Mouse (Mus musculus): ENCODE results near the gene Pigq.
A peak's percentile ranks its signal among the peaks of the same experiment; 100 is the strongest.

Gene Pigq

DNA sequence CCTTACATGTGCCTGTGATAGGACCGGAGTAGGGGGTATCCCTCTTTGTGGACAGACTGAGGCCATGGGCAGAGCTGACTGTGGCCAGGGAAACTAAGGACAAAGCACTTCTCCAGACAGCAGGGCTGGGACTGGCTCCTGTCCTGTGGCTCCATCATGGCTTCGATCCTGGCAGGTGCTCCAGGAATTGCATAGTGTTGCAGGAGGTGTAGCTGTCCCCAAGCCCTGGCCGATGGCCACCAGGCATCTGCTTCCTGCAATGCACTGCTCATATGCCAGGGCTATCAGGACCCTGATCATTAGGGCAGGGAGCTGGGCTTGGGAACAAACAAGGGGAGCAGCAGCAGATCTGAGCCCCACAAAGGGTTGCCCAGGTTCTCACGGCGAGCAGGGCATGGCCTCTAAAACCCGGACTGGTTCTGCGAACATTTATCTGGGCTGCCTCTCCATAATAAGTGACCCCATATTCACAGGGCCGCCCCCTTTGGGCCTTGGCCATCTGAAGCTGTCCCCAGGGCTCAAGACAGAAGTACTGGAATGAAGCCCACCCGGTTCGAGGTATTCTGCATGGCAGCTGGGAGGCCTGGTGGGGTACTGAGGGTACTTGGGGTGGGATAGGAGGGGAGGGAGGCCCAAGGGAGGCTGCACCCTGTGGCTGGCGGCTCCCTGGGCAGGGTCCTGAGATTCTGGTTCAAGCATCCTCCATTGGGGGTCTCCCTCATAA, 14.2 kb upstream of the Pigq start:
- no peak for DNase-seq (ENCODE audit: low read depth, low spot score)

DNA sequence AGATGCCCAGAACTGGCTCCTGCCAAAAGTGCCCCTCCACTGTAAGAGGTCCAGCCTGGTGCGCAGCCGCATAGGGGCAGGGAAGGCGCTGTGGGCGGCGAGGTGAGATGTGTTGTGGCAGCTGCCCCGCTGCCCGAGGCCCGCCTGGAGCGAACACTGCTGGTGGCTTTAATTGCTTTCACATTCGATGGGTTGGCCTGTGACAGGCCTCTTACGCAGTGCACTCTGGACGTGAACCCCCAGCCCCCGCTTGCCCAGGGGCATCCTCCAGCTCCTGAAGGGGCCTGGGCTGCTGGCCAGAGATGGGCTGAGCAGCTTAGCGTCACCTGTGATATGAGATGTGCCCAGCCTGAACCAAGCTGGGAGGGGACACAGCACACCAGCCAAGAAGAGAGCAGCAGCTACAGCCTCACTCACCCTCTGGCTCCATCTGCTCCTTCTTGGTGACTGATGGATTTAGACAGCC, 12.9 kb upstream of the Pigq start:
- no peak for DNase-seq (ENCODE audit: low read depth, low spot score)

DNA sequence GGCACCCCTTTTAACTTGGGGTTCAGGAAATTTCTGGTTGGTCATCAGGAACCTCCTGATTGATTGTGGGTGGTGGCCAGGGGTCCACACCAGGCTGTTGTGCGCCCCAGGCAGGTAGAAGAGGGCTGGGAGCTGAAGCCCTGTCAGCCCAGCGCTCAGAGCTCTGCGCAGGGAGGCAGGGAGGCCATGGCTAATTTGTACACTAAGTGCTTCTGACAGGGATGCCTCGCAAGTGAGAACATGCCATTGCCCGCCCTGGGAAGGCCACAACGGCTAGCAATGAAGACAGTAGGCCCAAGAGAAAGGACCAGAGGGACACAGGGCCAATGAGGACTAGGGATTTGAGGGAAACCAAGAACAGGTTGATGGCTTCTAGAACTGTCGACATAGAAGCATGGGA, 11.9 kb upstream of the Pigq start:
- DNase-seq (ENCODE audit: low read depth, low spot score) = no peak

DNA sequence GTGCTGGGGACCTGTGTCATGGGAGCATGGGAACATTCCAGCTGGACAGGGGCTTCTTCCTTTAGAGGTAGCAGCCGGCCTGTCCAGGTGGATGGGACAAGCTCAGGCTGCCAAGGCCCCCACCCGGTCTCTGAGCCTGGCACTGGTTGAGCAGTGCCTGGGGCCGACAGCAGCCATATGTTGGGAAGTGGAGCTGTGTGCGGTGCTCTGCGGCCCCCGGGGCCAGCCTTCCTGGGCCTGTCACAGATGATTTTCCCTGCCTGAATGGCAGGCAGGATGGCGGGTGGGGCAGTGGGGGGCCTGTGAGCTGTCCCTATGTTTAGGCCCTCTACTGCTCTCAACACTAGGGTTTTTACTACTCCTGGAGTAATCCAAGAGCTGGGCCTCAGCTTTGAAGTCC, 11.5 kb upstream of the Pigq start:
- DNase-seq (ENCODE audit: low read depth, low spot score) = no peak

DNA sequence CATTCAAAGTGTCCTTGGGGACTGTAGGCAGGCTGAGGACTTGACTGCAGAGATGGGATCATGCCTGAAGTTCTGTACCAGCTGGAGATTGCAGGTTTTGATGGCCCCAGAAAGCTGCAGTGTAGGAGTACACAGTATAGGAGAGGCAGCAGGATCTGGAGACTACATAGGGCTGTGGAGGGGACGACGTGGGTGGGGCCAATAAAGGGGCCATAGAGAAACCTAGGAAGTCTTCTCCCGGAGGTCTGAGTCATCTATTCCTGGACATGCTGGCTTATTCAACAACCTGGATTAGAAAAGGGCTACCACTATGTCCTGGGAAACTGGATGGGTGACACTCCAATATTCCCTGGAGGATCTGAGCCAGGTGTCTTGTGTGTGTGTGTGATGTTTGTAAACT, 11.0 kb upstream of the Pigq start:
- DNase-seq (ENCODE audit: low read depth, low spot score) = no peak

DNA sequence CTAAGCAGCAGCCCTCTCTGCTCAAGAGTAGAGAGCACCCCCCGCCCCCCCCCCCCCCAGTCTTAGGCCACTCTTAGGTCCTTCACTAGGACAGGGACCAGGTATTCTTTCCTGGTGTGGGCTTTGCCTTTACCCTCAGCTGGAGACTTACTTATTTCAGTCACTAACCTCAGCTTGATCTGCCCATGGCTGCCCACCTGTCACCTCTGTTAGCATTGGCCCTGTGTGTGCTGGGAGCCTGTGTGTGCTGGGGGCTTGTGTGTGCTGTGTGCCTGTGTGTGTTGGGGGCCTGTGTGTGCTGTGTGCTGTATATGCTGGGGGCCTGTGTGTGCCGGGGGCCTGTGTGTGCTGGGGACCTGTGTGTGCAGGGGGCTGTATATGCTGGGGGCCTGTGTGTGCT, 9.9 kb upstream of the Pigq start:
- DNase-seq (ENCODE audit: low read depth, low spot score) = no peak

DNA sequence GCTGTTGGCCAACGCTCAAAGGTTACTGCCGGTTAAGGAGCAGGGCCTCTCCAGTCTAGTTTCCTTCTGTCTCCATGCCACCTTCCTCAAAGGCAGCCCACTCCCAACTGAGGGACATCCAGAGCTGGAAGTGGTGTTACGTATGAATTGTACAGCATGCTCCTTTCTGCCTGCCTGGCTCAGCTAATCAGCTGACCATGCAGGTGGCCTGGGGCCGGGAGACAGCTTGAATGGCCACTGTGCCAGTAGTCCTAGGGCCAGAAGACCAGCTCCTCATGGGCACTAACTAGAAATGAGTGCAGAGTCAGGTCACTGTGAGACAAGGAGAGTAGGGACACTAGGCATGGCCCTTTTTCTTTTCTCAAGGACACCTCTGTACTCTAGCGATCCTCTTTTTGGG, 8.4 kb upstream of the Pigq start:
- no peak for DNase-seq (ENCODE audit: low read depth, low spot score)

DNA sequence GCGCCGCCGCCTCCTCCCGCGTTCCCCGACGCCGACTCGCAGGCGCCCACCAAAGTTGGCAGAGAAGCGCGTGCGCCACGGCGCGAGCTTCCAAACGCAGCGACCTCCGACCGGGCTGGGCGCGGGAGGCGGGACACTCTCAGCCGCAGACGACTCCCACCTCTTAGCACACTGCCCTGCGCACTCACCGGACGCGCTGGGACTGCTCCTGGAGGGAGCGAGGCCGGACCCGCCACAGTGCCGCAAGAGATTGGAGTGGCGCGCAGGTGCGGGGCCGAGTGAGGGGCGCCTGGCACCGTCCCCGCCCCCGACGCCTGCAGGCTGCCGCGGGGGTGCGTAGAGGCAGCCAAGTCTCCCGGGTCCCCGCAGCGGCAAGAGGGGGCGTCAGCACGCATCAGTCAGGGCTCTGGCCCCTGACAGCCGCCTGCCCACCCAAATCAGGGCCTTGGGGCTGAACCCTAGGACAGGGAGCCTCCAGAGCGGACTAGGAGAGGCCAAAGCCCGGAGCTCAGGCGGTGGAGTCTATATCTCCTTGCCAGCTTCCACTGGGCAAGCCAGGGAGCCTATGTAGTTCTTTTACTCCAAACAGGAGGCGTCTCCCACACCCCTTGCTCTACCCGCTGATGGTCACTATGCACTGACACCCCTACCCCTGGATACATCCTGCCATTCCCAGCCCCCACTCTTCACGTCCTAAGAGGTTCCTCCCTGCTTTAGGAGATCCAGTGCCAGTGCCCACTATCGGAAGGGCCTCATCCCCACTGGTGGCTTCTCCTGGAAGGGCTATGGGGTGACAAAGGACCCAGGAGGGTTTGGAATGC, 7.3 kb upstream of the Pigq start, which contains the start of gene A930017K11Rik:
Gene A930017K11Rik (minus strand): TSS at position 763 of the 821 bp plus-strand sequence.
- no peak for DNase-seq (ENCODE audit: low read depth, low spot score)

DNA sequence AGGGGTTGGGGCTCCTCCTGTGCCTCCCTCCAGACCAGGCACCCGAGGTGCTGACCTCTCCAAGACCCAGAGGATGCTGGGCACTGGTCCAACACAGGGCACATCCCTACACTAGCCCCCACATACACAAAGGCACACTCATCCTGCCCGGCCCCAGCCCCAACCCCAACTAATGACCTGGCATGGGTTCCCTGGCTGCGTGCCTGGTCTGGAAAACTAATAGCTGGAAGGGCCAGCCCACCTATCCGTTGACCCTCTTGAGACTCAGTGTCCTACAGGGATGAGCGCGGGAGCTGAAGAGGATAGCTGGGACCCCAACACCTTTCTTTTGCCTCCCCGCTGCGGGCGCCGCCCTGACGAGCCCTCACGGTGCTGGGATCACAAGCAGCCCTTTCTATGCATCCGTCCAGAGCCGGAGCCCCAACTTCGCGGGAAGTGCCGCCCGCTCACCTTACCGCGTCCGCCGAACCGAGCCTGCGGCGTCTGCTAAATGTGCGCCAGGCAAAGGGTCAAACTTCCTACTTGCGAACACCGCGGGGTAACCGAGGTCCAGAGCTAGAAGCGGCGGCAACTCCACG, 6.6 kb upstream of the Pigq start:
- DNase-seq (ENCODE audit: low read depth, low spot score) = no peak

DNA sequence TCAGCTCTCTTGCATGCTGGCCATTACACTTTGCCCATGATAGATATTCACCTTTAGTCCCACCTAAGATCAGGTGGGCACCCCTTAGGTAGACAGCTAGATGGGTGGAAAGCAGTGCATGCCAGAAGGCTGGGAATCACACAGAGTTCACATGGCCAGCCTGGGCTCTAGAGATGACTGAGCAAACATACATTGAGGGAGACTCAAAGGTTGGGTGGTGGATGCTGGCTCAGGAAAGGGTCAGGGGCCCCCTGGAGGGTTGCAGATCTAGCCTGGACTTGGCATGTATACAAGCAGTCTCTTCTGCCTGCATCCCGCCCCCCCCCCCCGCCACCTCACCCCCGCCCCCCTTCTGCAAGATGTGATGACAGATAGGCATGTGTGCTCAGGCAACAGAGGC, 6.0 kb upstream of the Pigq start:
- DNase-seq (ENCODE audit: low read depth, low spot score) = no peak

DNA sequence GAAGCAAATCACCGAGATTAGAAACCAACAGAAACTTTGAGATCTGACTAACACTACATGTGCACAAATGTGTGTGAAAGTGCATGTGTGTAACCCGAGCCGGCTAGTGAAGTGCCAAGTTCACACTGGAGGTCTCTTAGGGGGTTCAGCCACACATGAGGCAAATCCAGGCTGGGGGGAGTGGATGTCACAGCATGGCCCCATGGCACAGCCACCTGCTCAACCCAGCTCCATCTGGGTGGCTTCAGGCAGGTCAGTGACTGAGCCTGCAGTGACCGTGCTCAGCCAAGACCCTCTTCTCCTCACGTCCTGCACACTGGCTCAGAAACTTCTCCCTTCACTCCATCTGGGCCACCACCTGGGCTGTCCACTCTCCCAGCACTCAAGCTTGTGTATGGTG, 5.2 kb upstream of the Pigq start:
- no peak for DNase-seq (ENCODE audit: low read depth, low spot score)

DNA sequence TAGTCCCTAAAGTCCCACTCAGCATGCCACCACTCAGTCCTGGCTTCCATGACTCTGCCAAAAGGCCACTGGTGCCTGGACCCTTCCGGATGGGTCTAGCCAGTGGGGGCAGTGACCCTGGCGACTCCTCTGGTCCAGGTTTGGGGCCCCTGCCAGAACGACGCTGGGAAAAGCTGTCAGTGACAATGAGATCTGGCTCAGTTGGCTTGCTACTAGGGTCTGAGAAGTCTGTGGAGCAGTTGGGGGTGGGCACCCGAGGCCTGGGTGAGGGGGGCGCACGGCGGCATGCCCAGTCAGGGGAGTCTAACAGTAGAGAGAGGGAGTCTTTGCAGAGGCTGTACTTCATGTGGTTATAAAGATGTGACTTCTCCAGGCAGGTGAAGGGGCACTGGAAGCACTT, 3.3 kb upstream of the Pigq start:
- no peak for DNase-seq (ENCODE audit: low read depth, low spot score)

DNA sequence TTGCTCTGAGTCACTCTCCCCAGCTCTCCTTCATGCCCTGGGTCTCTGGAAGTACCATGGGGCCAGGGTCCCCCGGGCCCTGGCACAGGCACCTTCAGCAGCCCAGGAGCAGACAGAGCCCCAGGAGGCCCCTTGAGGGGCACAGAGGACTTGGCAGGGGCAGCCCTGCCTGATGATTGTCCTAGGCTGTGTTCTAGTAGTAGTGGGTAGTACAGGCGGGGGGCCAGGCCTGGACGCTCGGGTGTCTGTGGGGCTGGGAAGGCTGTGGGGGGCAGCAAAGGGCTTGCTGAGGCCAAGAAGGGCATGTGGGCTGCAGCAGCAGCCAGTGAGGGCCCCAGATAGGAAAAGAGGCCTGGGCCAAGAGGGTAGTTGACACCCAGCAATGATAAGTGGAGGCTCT, 2.8 kb upstream of the Pigq start:
- DNase-seq (ENCODE audit: low read depth, low spot score) = no peak

DNA sequence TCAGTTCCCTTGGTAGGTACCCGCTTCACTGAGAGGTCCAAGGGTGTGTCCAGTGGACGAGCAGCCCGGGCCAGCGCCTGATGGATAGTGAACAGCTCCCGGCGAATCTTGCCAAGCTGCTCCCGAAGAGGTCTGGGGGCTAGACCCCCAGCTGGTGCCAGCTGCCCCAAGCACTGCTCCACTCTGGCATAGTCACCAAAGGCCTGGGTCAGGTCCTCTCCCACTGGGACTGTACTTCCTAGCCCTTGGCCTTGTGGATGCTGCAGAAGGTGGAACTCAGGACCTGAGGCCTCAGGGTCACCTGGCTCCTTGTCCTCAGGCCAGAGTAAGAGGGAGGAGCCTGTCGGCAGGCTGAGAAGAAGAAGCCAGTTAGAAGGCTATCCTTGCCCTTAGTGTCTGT, 2.2 kb upstream of the Pigq start:
- no peak for DNase-seq (ENCODE audit: low read depth, low spot score)

DNA sequence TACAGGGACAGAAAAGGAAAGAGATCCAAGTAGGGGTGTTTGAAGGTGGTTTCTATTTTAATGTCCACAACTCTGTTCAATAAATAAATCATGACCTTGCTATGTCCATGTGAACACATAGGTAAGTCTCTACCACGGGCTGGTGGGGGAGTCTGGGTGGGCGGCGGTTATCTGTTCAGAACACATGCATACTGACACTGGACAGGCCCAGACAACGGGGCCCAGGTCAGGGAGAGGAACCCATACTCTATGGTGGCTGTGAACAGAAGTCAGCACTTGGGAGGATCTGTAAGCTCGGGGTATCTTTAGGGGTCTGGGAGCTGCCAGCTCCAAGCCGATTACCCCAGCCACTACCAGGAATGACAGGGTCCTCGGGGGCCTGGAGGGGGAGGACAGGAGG, 1.6 kb upstream of the Pigq start:
- no peak for DNase-seq (ENCODE audit: low read depth, low spot score)

DNA sequence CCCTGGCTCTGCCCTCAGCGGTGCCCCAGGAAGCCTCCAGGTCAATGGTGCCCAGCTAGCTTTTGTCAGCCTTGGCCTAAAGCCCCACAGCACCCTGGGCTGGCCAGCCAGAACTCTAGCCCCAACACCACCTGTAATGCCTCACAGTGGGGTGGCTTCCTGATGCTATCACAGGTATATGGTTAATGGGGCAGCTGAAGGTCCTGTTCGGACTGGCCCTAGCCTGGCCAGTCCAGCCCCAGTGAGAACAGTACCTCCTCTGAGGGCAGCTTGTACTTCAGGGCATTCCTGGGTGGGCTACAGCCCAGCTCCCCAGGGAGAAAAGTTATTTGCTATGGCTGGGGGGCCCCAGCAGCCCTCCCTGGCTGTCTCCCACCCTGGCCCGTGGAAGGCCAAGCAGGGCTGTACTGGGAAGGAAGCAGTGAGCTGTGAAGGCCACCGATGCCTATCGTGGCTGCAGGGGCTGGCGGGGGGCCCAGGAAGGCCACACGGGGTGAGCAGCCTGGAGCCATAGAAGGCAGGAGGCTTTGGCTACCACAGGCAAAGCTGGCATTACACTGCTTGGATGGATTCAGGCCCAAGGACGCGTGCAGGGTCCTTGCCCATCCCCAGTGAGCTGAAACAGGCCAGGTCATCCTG, 900 bp upstream of the Pigq start:
- DNase-seq (ENCODE audit: low read depth, low spot score) = no peak

DNA sequence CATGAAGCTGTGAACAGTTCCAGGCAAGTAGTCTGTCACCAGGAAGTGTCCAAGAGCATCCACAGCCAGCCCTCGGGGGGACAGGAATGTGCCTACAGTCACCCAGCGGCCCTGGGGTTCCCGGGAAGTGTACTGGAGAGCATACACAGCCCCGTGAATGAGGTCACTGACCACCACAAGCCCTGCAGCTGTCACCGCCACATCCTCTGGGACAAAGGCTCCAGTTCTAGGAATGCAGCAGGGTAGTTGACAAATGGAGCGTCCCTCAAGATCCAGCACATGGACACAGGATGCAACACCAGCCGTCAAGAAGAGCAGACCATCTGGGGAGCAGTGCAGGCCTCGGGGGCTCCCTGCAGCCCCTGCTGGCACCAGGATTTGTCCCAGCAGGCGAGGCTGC, 967 bp downstream of the Pigq start:
- DNase-seq (ENCODE audit: low read depth, low spot score) = no peak

DNA sequence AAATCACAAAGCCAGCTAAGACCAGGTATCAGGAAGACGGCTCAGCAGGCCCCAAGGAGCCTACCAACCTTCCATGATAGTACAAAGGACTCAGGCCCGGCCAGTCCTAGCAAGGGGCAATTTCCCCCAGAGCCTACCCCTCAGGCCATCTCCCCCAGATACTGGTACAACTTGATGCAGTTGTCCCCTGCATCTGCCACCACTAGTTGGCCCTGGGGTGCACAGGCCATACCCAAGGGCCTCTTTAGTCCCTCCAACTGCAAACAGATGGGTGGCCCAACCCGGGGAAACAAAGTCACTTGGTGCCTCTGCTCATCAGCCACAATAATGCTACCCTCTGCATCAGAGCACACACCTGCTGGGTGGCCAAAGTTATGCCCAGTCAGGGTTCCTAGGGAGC, 1.5 kb downstream of the Pigq start:
- DNase-seq (ENCODE audit: low read depth, low spot score) = no peak

DNA sequence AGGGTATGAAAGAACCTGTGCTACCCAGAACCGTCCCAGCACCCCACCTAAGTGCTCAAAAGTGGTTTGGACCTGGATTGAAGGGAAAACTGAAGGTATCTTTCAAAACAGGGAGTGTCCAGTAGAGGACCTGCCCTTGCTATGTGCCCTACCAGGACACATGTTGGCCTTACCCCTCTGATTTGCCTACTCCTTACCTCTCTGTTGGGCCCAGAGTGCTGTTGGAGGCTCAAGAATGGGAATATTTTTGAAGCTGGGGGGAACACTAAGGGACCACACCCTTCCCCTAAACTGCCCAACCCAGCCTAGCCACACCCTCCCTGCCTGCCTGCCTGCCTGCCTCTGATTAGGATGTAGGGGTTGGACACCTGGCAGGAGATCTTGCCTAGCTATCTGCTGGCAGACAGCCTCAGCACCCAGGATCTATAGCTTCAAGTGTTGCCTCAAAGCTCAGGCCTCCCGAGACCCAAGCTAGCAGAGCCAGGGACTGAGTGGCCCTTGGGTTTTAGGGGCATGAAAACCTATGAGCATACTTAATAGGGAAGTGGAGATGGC, 2.1 kb downstream of the Pigq start:
- DNase-seq (ENCODE audit: low read depth, low spot score) = no peak

DNA sequence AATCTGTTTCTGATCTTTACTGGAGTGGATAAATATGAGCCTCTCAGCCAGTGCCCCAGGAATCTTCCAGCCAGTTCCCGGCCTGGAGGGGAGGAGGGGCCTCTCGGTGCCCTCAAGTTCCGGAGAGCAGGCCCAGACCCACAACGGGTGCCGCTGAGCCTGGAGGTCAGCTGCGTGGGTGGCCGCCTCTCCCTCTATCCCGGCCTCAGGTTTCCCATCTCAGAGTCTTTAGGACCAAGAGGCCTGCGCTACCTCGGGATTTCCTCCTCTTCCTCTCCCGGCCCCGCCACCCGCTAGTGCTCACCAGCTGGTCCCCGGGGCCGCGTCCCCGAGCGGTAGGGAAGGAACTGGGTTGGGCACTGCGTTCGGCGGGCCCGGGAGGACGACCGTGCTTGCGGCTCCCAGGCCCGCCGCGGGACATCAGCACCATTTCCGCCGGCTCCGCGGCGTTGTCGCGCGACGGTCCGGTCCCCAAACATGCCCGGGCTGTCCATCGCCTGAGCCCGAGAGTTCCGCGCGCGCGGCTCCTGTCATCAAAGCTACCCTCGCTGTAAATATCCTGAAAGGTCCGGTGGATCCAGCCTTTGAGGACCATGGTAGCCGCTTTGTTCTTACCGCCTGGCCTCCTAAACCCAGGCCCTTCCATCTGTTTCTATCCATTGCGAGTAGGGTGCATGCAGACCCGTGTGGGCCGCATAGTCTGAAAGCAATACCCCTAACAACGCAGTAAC, 3.1 kb downstream of the Pigq start:
- DNase-seq (ENCODE audit: low read depth, low spot score) = peak; percentile 63

DNA sequence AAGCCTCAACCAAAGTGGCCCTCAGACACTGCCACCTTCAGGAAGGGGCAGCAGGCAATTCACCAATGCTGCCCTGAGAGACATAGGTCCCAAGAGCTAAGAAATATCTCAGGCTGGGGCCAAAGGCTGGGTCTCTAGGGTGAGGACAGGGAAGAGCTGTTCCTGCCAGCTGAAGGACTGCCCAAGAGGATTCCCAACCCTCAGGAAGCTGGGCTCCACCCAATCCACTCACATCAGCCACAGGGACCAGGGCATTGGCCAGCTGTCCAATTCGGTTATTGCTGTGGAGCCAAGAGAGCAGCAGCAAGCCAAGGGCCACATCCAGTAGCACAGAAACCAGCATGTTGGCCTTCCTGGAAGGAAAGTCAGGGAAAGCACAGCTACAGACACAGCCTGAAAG, 10.2 kb downstream of the Pigq start:
- DNase-seq (ENCODE audit: low read depth, low spot score) = no peak

Data from retina, adult 2 months (tissue).